Mouse (Mus musculus): Measurements from ENCODE around the gene Prune2.

GRCm38 (mm10) chr19:17199059-17199458, 243.1 kb downstream of the Prune2 start:
- TF ChIP-seq CTCF (IDR thresholded peaks at IDR 0.05; ENCODE audit: extremely low read depth, insufficient read depth, low read length) (no peak), POLR2A (IDR thresholded peaks at IDR 0.05; ENCODE audit: extremely low read depth, insufficient read depth, low read length) (no peak)
